Mouse (Mus musculus): ENCODE results near the gene Clasp2. TPM values are rescaled to one million over a fixed set of nuclear protein-coding genes. Genes with fewer than 3 reads are reported as not detected.

Gene Clasp2
- total and polyA plus RNA-seq, 2 experiments = 2.6 to 17.4 TPM

DNA sequence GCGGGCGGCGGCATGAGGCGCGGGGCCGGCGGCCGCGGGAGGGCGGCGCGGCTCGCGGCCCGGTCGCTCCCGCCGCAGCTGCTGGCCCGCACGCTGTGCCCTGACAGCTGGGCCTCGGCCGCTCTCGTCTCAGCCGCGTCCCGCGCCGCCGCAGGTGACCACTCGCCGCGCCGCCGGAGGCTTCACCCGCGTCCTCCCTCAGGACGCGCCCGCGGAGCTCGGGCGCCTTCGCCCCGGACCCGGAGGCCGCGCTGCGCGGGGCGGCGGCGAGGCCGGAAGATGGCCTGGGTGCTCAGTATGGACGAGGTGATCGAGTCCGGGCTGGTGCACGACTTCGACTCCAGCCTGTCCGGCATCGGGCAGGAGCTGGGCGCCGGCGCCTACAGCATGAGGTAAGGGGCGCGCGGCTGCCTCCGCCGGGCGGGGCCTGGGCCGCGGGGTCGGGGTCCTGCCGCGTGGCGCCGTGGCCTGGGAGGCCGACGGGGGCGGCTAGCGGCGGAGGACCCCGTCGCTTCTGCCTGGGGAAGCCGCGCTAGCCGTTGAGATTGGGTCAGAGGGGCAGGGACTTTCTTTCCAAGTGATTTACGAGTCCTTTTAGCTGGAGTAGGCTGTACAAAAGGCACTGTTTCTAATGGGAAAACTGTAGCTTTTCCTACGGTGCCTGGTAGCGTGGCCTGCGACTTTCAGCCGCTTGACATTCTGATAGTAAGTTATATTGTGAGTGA, 190.3 kb downstream of the Clasp2 start:
- H3K27ac ChIP-seq (replicated peaks; ENCODE audit: insufficient read depth, low read depth, low read length) = peak overlapping the region; percentile 63
- DNase-seq (ENCODE audit: extremely low read depth, low read depth, low spot score) = no peak

GRCm38 (mm10) chr9:113932100-113932470, 190.8 kb downstream of the Clasp2 start:
- Histone ChIP-seq H3K4me1 (ENCODE audit: control insufficient read depth, insufficient read depth, low read length) (peaks cover 12% of the 10 kb centered on the region), H3K79me2 (ENCODE audit: control insufficient read depth, insufficient read depth, low read length) (peaks cover 24% of the 10 kb centered on the region), H3K9ac (ENCODE audit: low read depth, low read length) (peak overlapping the region; percentile 95), H3K27me3 (ENCODE audit: control insufficient read depth, insufficient read depth, low read length) (no peaks in the 10 kb centered on the region), H3K27ac (replicated peaks; ENCODE audit: insufficient read depth, low read depth, low read length) (peak overlapping the region; percentile 63), H3K4me3 (ENCODE audit: insufficient read depth, low read depth, low read length) (peak overlapping the region; percentile 100), H3K36me3 (ENCODE audit: control insufficient read depth, insufficient read depth, low read length) (no peaks in the 10 kb centered on the region)
- peak; percentile 41 for DNase-seq (ENCODE audit: extremely low read depth, low read depth, low spot score)
- no peak for TF ChIP-seq POLR2A (IDR thresholded peaks at IDR 0.05; ENCODE audit: extremely low read depth, insufficient read depth, low read length)
- no peak for TF ChIP-seq CTCF (IDR thresholded peaks at IDR 0.05; ENCODE audit: low read depth, low read length)
- 1% methylated on average over 8 of the region's 8 CpGs for WGBS

More for the DNA sequence above, 190.3 kb downstream of the Clasp2 start:
- Histone ChIP-seq H3K4me1 (ENCODE audit: control insufficient read depth, insufficient read depth, low read length) (peaks cover 12% of the 10 kb centered on the region), H3K9ac (ENCODE audit: low read depth, low read length) (peak overlapping the region; percentile 95), H3K79me2 (ENCODE audit: control insufficient read depth, insufficient read depth, low read length) (peaks cover 21% of the 10 kb centered on the region), H3K27me3 (ENCODE audit: control insufficient read depth, insufficient read depth, low read length) (no peaks in the 10 kb centered on the region), H3K4me3 (ENCODE audit: insufficient read depth, low read depth, low read length) (peak overlapping the region; percentile 100), H3K36me3 (ENCODE audit: control insufficient read depth, insufficient read depth, low read length) (no peaks in the 10 kb centered on the region)
- TF ChIP-seq CTCF (IDR thresholded peaks at IDR 0.05; ENCODE audit: low read depth, low read length) (no peak), POLR2A (IDR thresholded peaks at IDR 0.05; ENCODE audit: extremely low read depth, insufficient read depth, low read length) (no peak)
- WGBS = 2% methylated on average over 90 of the region's 91 CpGs

DNA sequence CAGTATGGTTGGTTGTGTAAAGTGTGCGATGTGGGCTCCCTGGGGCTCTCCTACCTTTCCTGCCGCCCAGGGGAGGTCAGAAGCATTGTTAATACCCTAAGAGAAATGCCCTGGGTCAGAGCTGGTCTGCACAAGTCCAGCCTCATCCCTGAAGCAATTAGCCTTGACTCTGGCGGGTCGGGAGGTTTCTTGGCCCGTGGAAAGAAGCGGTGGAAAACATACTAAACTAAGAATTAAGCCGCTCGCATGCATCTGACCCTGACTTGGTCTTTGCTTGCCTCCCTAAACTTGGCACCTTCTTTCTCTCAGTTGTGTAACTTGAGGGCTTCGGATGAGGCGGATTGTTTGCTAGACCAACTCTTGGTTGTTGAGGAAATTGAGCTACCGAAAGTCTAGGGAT, 191.2 kb downstream of the Clasp2 start:
- DNase-seq (ENCODE audit: extremely low read depth, low read depth, low spot score) = peak; percentile 67
- Histone ChIP-seq H3K27ac (replicated peaks; ENCODE audit: insufficient read depth, low read depth, low read length) (peak overlapping the region; percentile 63), H3K36me3 (ENCODE audit: control insufficient read depth, insufficient read depth, low read length) (no peaks in the 10 kb centered on the region), H3K79me2 (ENCODE audit: control insufficient read depth, insufficient read depth, low read length) (peaks cover 28% of the 10 kb centered on the region), H3K9ac (ENCODE audit: low read depth, low read length) (peak overlapping the region; percentile 95), H3K4me1 (ENCODE audit: control insufficient read depth, insufficient read depth, low read length) (peaks cover 14% of the 10 kb centered on the region), H3K27me3 (ENCODE audit: control insufficient read depth, insufficient read depth, low read length) (no peaks in the 10 kb centered on the region), H3K4me3 (ENCODE audit: insufficient read depth, low read depth, low read length) (peak overlapping the region; percentile 100)
- 3% methylated on average over 11 of the region's 11 CpGs for WGBS
- no peak for TF ChIP-seq POLR2A (IDR thresholded peaks at IDR 0.05; ENCODE audit: extremely low read depth, insufficient read depth, low read length)
- no peak for TF ChIP-seq CTCF (IDR thresholded peaks at IDR 0.05; ENCODE audit: low read depth, low read length)

- Histone ChIP-seq H3K4me3 (ENCODE audit: insufficient read depth, low read depth, low read length) (no peak overlapping the region), H3K9ac (ENCODE audit: low read depth, low read length) (no peak overlapping the region), H3K79me2 (ENCODE audit: control insufficient read depth, insufficient read depth, low read length) (peaks cover 50% of the 10 kb centered on the region), H3K4me1 (ENCODE audit: control insufficient read depth, insufficient read depth, low read length) (peaks cover 11% of the 10 kb centered on the region), H3K27ac (replicated peaks; ENCODE audit: insufficient read depth, low read depth, low read length) (no peak overlapping the region), H3K27me3 (ENCODE audit: control insufficient read depth, insufficient read depth, low read length) (no peaks in the 10 kb centered on the region), H3K36me3 (ENCODE audit: control insufficient read depth, insufficient read depth, low read length) (no peaks in the 10 kb centered on the region)
- DNase-seq (ENCODE audit: extremely low read depth, low read depth, low spot score) = no peak
- 76% methylated on average over 5 of the region's 5 CpGs for WGBS
- TF ChIP-seq CTCF (IDR thresholded peaks at IDR 0.05; ENCODE audit: low read depth, low read length) = no peak
- no peak for TF ChIP-seq POLR2A (IDR thresholded peaks at IDR 0.05; ENCODE audit: extremely low read depth, insufficient read depth, low read length)
Observed at GRCm38 (mm10) chr9:113935638-113936037, 194.4 kb downstream of the Clasp2 start.

DNA sequence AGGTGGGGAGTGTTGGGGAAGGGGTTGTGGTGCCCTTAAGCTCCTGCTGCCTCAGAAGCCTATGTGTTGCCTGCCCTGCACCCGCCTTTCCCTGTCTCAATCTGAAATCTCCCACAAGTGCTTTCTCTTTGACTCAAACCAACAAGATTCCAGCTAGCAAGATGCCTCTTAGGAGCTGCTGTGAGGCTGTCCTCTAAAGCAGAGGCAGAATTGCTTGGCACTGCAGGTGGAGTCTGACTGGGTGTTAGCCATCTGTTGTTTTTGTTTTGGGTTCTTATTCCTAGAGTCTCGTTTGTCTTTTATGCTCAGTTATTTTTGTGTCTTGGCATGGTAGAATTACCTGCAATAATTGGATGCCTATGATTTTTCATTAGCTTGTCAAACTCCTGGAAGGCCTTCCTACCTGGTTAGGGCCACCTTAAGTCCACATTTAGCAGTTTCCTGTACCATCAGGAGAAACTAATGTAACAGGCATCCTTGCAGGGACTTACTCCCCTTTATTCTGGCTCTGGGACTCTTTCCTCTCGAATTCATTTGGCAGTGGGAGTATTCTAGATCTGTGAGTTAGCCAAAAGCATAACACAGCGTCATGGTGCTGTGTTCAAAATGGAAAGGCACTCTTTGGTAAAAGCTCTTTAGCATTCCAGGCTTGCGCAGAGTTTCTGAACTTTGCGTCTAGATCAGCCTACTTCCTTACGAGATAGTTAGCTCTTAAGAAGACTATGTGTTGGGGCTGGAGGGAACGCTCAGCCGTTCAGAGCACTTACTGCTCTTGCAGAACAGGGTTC, 198.0 kb downstream of the Clasp2 start:
- H3K36me3 ChIP-seq (ENCODE audit: control insufficient read depth, insufficient read depth, low read length) = no peaks in the 10 kb centered on the region
- no peak for DNase-seq (ENCODE audit: extremely low read depth, low read depth, low spot score)
- H3K27ac ChIP-seq (replicated peaks; ENCODE audit: insufficient read depth, low read depth, low read length) = no peak overlapping the region
- TF ChIP-seq POLR2A (IDR thresholded peaks at IDR 0.05; ENCODE audit: extremely low read depth, insufficient read depth, low read length) = no peak
- TF ChIP-seq CTCF (IDR thresholded peaks at IDR 0.05; ENCODE audit: low read depth, low read length) = no peak
- H3K4me3 ChIP-seq (ENCODE audit: insufficient read depth, low read depth, low read length) = no peak overlapping the region
- no peaks in the 10 kb centered on the region for H3K27me3 ChIP-seq (ENCODE audit: control insufficient read depth, insufficient read depth, low read length)
- 88% methylated on average over 9 of the region's 9 CpGs for WGBS
- peaks cover 61% of the 10 kb centered on the region for H3K79me2 ChIP-seq (ENCODE audit: control insufficient read depth, insufficient read depth, low read length)
- H3K4me1 ChIP-seq (ENCODE audit: control insufficient read depth, insufficient read depth, low read length) = peaks cover 3% of the 10 kb centered on the region
- no peak overlapping the region for H3K9ac ChIP-seq (ENCODE audit: low read depth, low read length)

Data from liver, adult 2 months (tissue).